Mouse (Mus musculus) c-Kit-positive CD71-positive TER-119-negative erythroid progenitor cells, embryonic 14.5 days (primary cell): Measurements from ENCODE around the gene Kl.

Experiments used
- DNase-seq: peaks from one replicate; pipeline ENCODE4 v3.0.0-alpha.2; 2013; ENCODE audit warnings: low read depth

Gene Kl

DNA sequence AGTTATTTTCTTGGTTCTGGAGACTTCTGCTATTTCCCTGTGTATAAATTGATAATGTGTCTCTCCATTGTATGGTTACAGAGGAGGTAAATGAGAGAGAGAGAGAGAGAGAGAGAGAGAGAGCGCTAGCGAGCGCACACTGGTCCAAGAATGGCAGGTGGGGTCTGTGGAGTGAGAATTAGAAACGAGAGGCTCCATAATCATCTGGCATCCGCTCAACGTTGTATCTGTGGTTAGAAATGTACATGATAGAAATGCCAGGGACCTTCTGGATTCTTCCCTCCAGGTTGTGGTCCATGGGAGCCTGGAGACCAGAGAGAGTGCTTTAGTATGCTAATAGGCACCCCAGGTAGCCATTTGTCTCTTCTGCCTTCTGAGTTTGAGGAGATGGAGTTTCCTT is 76.5 kb downstream of the Kl start:
- no peak for DNase-seq

DNA sequence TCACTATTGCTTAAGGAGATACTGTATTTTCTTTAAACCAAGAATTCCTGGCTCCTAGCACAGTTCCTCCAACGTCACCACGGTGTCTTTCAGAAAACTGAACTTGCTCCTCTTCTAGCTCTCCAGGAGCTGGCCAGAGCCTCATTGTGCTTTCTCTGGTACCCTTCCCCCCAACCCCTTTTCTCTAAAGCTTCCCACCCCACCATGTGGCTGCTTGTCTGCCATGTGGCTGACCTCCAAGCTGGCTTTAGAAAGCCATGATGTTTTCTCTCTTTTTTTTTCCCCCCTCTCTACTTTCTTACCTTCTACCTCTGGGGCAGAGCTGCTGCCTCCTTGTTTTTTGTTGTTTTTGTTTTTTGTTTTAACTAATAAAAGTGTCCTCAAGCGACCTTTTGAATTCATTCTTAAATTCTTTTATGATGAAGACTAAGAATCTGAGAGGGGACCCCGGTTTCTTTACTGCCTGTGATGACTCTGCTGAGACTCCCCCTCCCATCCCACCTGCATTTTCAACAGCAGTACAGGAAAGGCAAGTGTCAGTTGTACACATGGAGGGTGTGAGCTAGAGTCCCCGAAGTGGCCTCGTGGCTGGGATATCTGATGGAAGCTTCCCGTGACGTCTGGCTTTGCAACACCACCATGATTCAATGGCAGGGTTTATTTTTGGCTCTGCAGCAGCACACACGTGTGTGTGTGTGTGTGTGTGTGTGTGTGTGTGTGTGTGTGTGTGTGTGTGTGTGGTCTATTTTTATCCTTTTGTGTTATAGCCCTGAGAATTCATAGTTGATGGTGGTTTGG is 82.5 kb downstream of the Kl start:
- DNase-seq: no peak

DNA sequence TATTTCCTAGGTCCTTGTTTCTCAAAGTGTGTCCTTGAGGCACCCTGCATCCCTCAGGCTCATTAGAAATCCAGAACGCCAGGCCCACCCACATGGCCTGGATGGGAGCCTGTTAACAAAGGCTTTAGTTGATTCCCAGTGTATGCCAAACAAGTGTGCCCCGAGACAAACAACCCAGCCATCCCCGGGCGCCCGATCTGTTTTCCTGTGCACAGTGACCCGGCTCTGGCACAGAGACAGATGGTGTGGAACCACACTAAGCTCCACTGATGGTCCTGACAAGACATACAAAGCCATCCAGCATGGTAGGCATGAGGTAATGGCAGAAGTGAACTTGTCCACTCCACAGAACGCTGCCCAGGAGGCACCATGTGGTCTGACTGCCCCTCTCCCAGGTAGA is 85.5 kb downstream of the Kl start:
- DNase-seq: no peak

DNA sequence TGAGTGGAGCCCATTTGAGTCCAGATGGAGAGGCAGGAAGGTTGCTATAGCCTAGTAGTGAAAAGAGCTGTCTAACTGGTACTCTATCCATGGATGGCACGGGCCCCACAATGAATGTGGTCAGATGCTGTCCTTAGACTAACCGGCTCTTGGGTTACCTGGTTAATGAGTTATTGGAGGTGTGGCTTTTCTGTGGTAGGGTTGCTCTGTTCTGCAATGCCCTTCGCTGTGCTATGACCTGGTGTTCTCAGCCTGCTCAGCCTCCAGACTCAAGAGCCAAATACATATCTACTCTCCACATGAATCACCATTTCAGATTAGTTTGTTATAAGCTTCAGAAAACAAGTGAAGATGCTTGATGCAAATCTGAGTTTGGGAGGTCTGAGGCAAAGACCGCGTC is 90.5 kb downstream of the Kl start:
- no peak for DNase-seq
